Mouse (Mus musculus) testis, adult 2 months (tissue): ENCODE results near the gene Leng8.

Experiments used
- CTCF ChIP-seq: fragments of 200-500 bp; IDR thresholded peaks from 2 replicates; pipeline ENCODE4 v1.5.1; 2012; ENCODE audit warnings: low read depth, mild to moderate bottlenecking, inconsistent platforms, low read length, moderate library complexity; ENCODE audit not compliant: control insufficient read depth, insufficient read depth, insufficient replicate concordance
- POLR2A ChIP-seq: fragments of 200-500 bp; IDR thresholded peaks from 2 replicates; pipeline ENCODE4 v1.6.1; 2012; ENCODE audit warnings: low read depth, mild to moderate bottlenecking, inconsistent platforms, low read length, moderate library complexity; ENCODE audit not compliant: control insufficient read depth

DNA sequence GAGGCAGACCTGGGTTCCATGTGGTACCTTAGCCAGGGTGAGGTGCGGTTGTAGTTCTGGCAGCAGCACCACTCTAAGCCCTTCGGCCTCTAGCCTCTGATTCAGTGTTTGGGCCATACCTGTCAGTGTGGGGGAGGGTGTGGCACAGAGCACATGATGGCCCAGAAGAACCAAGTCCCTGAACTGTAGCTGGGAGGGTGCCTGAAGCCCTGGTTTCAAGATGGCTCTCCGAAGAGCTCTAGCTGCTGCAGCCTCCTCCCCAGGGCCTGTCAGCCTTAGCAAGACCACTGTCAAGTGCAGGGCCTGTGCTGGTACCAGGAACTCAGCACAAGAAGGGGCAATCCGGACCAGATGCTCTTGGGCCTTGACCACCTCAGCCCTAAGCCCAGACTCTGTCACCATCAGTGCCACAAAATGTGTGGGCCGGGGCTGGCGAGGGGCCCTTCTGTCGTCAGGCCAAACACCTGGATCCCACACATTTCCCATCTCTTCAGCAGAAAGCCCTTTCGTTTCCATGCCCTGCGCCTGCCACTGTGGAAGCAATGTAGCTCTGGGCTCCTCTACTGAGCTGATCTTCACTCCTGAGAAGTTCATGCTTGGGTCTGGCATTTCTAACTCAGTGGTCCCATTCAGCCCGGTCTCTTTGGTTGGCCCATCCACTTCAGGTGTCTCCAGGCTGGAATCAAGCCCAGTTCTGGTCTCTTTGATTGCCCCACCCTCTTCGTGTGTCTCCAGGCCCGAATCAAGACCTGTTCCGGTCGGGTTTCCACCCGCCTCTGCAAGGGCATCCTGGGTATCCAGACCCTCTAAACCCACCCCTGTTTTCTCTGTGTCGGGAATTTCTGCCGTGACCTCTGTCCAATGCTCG, 11.7 kb downstream of the Leng8 start:
- TF ChIP-seq CTCF, result no peak
- TF ChIP-seq POLR2A, result no peak; the same call in 1 of the 2 replicates
